Mouse (Mus musculus) bone marrow, adult 2 months (tissue): ENCODE measurements around the gene Gpr161. TPM values are rescaled to one million over a fixed set of nuclear protein-coding genes. Genes with fewer than 3 reads are reported as not detected.
A peak's percentile ranks its signal among the peaks of the same experiment; 100 is the strongest.
"Not testable (repeated sequence)": the region's sequence is repeated elsewhere in the genome, so short reads cannot be mapped to it uniquely, and the experiment has no call there.

ENCODE experiments used
- H3K27ac ChIP-seq: fragments of 200-500 bp; 2 replicates; pipeline ENCODE4 v1.5.1; 2012; ENCODE audit warnings: low read depth, mild to moderate bottlenecking, control low read depth, inconsistent platforms, low read length; ENCODE audit not compliant: control insufficient read depth, poor library complexity, insufficient read depth
- H3K4me1 ChIP-seq: fragments of 200-500 bp; 2 replicates; pipeline ENCODE4 v1.6.1; 2011; ENCODE audit warnings: low read length; ENCODE audit not compliant: control insufficient read depth, insufficient read depth
- H3K4me3 ChIP-seq: fragments of 200-500 bp; replicated peaks from 2 replicates; pipeline ENCODE3; 2011; ENCODE audit warnings: mild to moderate bottlenecking, low read depth, low read length, control low read depth; ENCODE audit not compliant: control insufficient read depth
- CTCF ChIP-seq: fragments of 200-500 bp; IDR thresholded peaks from 2 replicates; pipeline ENCODE4 v1.5.1; 2011; ENCODE audit warnings: low read length, control low read depth; ENCODE audit not compliant: control insufficient read depth, insufficient read depth
- POLR2A ChIP-seq: fragments of 200-500 bp; IDR thresholded peaks from 2 replicates; pipeline ENCODE4 v1.6.1; 2011; ENCODE audit warnings: low read depth, mild to moderate bottlenecking, control low read depth, low read length, borderline replicate concordance; ENCODE audit not compliant: control insufficient read depth
- WGBS: fragments of 180-500 bp; shearing (Covaris S2); methylation state at CpG from one replicate; pipeline ENCODE4 v1.1.7; 2018; 5-methylcytosine and 5-hydroxymethylcytosine counted together
- polyA plus RNA-seq: library from polyadenylated mRNA; stranded (reverse); fragments of >200 nt; gene quantifications from 2 replicates; pipeline ENCODE4 v1.2.4, GENCODE M21; 2011; ENCODE audit warnings: low replicate concordance; ENCODE audit not compliant: missing spikeins, insufficient read depth, insufficient read length

The Gpr161 gene
- polyA plus RNA-seq, 1 experiment, result 0.65 TPM

DNA sequence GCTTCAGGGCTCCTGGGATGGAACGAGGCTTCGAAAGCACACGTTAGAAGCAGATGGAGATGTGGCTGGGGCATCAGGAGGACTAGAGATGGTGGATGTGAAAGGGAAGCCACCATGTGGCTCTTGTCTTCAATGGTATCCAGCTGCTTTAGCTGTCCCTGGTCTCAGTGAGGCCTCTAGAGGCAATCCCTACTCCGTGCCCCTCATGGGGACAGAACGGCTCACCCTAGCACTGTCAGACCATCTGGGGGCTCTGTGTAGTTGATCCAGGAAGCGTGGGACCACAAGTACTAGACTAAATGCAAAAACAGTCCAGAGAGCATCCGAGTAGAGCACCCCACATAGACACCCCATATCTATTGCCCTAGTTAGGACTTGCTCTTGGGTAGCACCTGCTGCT, 26.3 kb downstream of the Gpr161 start:
- Histone ChIP-seq H3K4me1 (peaks cover 2% of the 10 kb centered on the region; the same call in 1 of the 2 replicates), H3K4me3 (no peak overlapping the region), H3K27ac (no peak overlapping the region)
- TF ChIP-seq POLR2A, result no peak
- no peak for TF ChIP-seq CTCF
- 87% methylated on average over 7 of the region's 7 CpGs for WGBS

DNA sequence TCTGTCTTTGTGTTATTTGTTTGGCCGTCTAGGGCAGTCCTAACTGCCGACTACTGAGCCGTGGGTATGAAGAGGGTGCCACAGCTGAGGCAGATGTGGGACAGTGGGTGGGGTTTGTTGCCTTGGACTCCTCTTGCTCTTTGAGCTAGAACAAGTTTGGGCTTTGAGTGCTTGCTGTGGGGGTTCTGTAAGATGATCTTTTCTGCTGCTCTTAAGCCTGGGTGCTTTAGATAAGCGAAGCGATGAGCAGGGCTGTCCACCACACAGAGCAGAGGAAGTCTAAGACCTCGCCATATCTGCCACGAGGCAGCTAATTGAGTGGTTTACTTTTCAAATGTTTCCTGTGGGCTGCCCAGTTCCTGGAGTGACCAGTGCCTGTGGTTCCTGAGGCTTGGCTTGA, 27.3 kb downstream of the Gpr161 start:
- 30% methylated on average over 7 of the region's 7 CpGs for whole genome bisulfite sequencing
- H3K4me1 ChIP-seq, result peaks cover 2% of the 10 kb centered on the region; the same call in 1 of the 2 replicates
- 0 out of 2 replicates have a peak, but pooled peaks have one; percentile 12 for TF ChIP-seq POLR2A
- TF ChIP-seq CTCF, result no peak
- H3K4me3 ChIP-seq, result no peak overlapping the region
- H3K27ac ChIP-seq, result peak overlapping the region; percentile 74

DNA sequence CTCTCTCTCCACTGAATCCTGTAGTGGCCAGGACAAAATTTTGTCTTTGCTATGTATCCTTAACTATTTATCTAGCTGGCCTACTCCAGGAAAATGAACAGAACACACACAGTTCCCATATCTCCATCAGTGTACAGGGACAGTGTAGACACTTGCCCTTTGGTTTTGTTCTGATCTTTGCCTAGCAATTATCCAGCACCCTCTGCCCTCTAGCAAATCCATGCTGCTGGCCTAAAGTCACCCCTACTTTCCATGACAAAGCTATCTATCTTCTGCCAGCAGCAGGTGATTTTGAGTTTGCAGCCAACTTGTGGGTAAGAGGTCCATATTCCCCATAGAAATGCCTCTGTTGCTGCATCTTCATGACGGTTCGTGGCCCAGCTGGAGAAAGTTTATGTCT, 31.8 kb downstream of the Gpr161 start:
- H3K27ac ChIP-seq, result no peak overlapping the region
- H3K4me3 ChIP-seq, result no peak overlapping the region
- TF ChIP-seq POLR2A (no peak), CTCF (no peak)
- H3K4me1 ChIP-seq, result peaks cover 2% of the 10 kb centered on the region; the same call in 1 of the 2 replicates
- WGBS, result 85% methylated on average over 2 of the region's 2 CpGs

- no peak overlapping the region for H3K27ac ChIP-seq
- WGBS, result 96% methylated on average over 5 of the region's 5 CpGs
- TF ChIP-seq CTCF (no peak), POLR2A (no peak)
Measured at GRCm38 (mm10) chr1:165327831-165328230, 32.2 kb downstream of the Gpr161 start.

GRCm38 (mm10) chr1:165328384-165329289, 33.0 kb downstream of the Gpr161 start:
- H3K4me3 ChIP-seq, H3K27ac ChIP-seq, H3K4me1 ChIP-seq: not testable (repeated sequence)
- WGBS, result 91% methylated on average over 17 of the region's 17 CpGs

More at GRCm38 (mm10) chr1:165327831-165328230, 32.2 kb downstream of the Gpr161 start:
- Histone ChIP-seq H3K4me1 (peaks cover under 1% of the 10 kb centered on the region; the same call in 1 of the 2 replicates), H3K4me3 (no peak overlapping the region)

DNA sequence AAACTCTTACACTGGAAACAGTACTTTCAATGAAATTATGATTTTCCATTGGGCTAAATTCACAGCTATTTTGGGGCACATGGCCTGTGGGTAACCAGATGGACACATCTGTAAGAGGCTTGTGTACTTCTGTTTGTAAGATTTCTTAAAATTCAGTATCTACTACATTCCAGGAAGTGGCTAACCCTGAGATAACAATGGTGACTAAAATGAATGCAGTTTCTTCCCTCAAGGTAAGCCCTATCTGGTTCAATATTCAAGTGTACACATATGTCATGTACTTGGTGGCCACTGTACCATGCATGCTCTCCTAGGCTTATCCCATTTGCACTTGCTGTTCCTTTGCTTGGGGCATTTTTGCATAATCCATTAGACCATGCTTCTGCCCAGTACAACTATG, 35.3 kb downstream of the Gpr161 start:
- no peak overlapping the region for H3K4me3 ChIP-seq
- no peak for TF ChIP-seq CTCF
- TF ChIP-seq POLR2A, result no peak
- H3K27ac ChIP-seq, result no peak overlapping the region
- no peaks in the 10 kb centered on the region; the same call in 1 of the 2 replicates for H3K4me1 ChIP-seq

- Histone ChIP-seq H3K27ac (no peak overlapping the region), H3K4me1 (no peaks in the 10 kb centered on the region; the same call in 1 of the 2 replicates), H3K4me3 (no peak overlapping the region)
- 51% methylated on average over 3 of the region's 3 CpGs for WGBS
- TF ChIP-seq POLR2A (no peak), CTCF (no peak)
Measured at GRCm38 (mm10) chr1:165332797-165333196, 37.2 kb downstream of the Gpr161 start.

GRCm38 (mm10) chr1:165342126-165342525, 46.5 kb downstream of the Gpr161 start:
- Histone ChIP-seq H3K4me1 (no peaks in the 10 kb centered on the region; the same call in 1 of the 2 replicates), H3K27ac (no peak overlapping the region), H3K4me3 (no peak overlapping the region)
- WGBS, result 86% methylated on average over 7 of the region's 7 CpGs
- no peak for TF ChIP-seq POLR2A
- TF ChIP-seq CTCF, result no peak
